9 mouse cellular contexts compared by ENCODE assay signal in the genomic region with DNA sequence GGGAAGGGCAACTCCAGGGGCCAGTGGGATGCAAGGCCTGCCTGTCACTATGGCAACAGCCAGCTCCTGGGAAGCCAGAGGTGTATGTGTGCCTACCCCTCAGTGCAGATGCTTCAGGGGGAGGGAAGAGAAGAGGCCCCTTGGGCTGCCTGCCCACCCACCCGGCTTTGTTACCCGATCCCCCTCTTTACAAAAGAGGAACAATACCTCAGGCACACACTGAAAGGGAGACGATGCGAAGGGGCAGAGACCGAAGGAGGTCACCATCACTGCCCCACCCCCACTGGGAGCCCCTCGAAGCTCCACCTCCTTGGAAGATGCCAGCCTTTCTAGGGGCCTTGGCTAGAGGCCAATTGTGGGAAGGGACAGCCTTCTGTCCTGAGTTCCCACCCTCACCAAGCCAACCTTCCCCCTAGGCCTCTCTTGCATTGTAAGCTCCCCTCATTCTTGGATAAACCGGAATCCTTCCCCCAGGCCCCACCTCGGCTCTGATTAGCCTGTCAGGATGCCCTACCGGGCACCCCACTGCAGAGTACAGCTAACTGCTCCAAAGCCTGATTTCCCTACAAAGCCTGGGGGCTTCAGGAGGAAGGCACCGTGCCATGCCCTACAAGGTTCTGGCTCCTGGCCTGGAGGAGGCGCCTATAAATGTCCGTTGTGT. TPM values are rescaled to one million over a fixed set of nuclear protein-coding genes. Genes with fewer than 3 reads are reported as not detected.
DNase-seq lines count a peak whose midpoint lies in the region; ATAC-seq lines count a peak whose summit lies in the region.
"Had no signal": no experiment of that assay in that cellular context is flagged by ENCODE, and none has a peak within 500 bp of the region (broad histone marks: within the 10 kb centered on the region; RNA-seq: fewer than 3 reads in every experiment).

No protein-coding gene starts in this region.

- H3K27me3 ChIP-seq in forebrain, embryonic 14.5 days (replicated peaks; ENCODE audit: control insufficient read depth, insufficient read depth, low read length): 0 out of 2 replicates have a peak, but pooled peaks cover 7% of the 10 kb centered on the region
- peaks cover 21% of the 10 kb centered on the region for H3K27me3 ChIP-seq in limb, embryonic 15.5 days

- no peak overlapping the region; the same call in 1 of the 2 replicates for H3K4me2 ChIP-seq in forebrain, embryonic 14.5 days (ENCODE audit: low read length)
- H3K4me2 ChIP-seq in limb, embryonic 15.5 days: no peak overlapping the region
- H3K4me2 ChIP-seq: liver, embryonic 15.5 days had no signal

- DNase-seq in testis, postnatal 10 days (ENCODE audit: low spot score): peak; percentile 60
- no peak for DNase-seq in testis, postnatal 14 days (ENCODE audit: low spot score)
- DNase-seq in forebrain, embryonic 14.5 days (ENCODE audit: low spot score): peak; percentile 93
- peak; percentile 95 for DNase-seq in retina, postnatal 1 day
- no peak for DNase-seq in layer of hippocampus, adult 18-20 months (ENCODE audit: low spot score in 2 of 2)
- DNase-seq in adrenal gland, postnatal 4 days (ENCODE audit: low spot score in 2 of 2): no peak
- DNase-seq in adrenal gland, adult 18-20 months (ENCODE audit: low spot score in 2 of 2): no peak

- peak; percentile 67 for ATAC-seq in forebrain, embryonic 14.5 days
- ATAC-seq in limb, embryonic 15.5 days (ENCODE audit: insufficient number of reproducible peaks, low FRiP score, low TSS enrichment, low read depth): no peak

- H3K36me3 ChIP-seq in forebrain, embryonic 14.5 days (ENCODE audit: control insufficient read depth, insufficient read depth, low read length): no peaks in the 10 kb centered on the region
- no peaks in the 10 kb centered on the region for H3K36me3 ChIP-seq in limb, embryonic 15.5 days
- H3K36me3 ChIP-seq: liver, embryonic 15.5 days had no signal

- peaks cover 14% of the 10 kb centered on the region for H3K4me1 ChIP-seq in forebrain, embryonic 14.5 days (ENCODE audit: control insufficient read depth, insufficient read depth, low read length)
- H3K4me1 ChIP-seq in limb, embryonic 15.5 days: peaks cover 41% of the 10 kb centered on the region

- WGBS in forebrain, embryonic 14.5 days: under 1% methylated on average over 12 of the region's 12 CpGs
- 10% methylated on average over 12 of the region's 12 CpGs for WGBS in limb, embryonic 15.5 days

- H3K9ac ChIP-seq in forebrain, embryonic 14.5 days (ENCODE audit: low read length): 0 out of 2 replicates have a peak overlapping the region, but pooled peaks have one; percentile 13
- no peak overlapping the region for H3K9ac ChIP-seq in limb, embryonic 15.5 days
- H3K9ac ChIP-seq: liver, embryonic 15.5 days had no signal

- H3K27ac ChIP-seq in forebrain, embryonic 14.5 days (ENCODE audit: low read depth, low read length): peak overlapping the region; percentile 83
- peak overlapping the region; percentile 40 for H3K27ac ChIP-seq in limb, embryonic 15.5 days
- H3K27ac ChIP-seq: liver, embryonic 15.5 days had no signal

- no peak overlapping the region for H3K4me3 ChIP-seq in forebrain, embryonic 14.5 days (ENCODE audit: low read depth, low read length)
- no peak overlapping the region for H3K4me3 ChIP-seq in limb, embryonic 15.5 days
- H3K4me3 ChIP-seq: liver, embryonic 15.5 days had no signal

- no peaks in the 10 kb centered on the region for H3K9me3 ChIP-seq in forebrain, embryonic 14.5 days (replicated peaks; ENCODE audit: control insufficient read depth, low read length)
- no peaks in the 10 kb centered on the region for H3K9me3 ChIP-seq in limb, embryonic 15.5 days

RNA-seq across cellular contexts. Expression of gene Fzd9, which starts 2.8 kb away (rescaled TPM):
- polyA plus RNA-seq in forebrain, embryonic 14.5 days (2014; fragmentation: Nextera tagmentation; extraction: Ambion mirVana): 11.4 and 12.4 TPM in 2 replicates
- 18.6 and 23.3 TPM in 2 replicates for polyA plus RNA-seq in limb, embryonic 15.5 days (2015; fragmentation: Nextera tagmentation; extraction: Ambion mirVana)
- total RNA-seq in layer of hippocampus, adult 18-20 months (2021): 1 to 10 TPM; 5.6 to 5.8 TPM
- 1 to 10 TPM; 2.6 to 2.8 TPM for total RNA-seq in adrenal gland, postnatal 4 days (2021)
- total RNA-seq in adrenal gland, adult 18-20 months (2021): 10 to 100 TPM in 1 of 2 experiments, 1 to 10 TPM in 1; 3.0 to 10.5 TPM

Comparison
In these comparisons a context has a peak if more than half of its experiments do, and no peak if none do; other contexts are left out.
1. DNase-seq: peak in testis, postnatal 10 days (single experiment), forebrain, embryonic 14.5 days (single experiment) and retina, postnatal 1 day (single experiment); none in testis, postnatal 14 days (single experiment), layer of hippocampus, adult 18-20 months (0 of 2), adrenal gland, postnatal 4 days (0 of 2) and adrenal gland, adult 18-20 months (0 of 2).